Mouse (Mus musculus): ENCODE data around the gene Emb. TPM values are rescaled to one million over a fixed set of nuclear protein-coding genes. Genes with fewer than 3 reads are reported as not detected.

Gene Emb
- polyA plus RNA-seq, 1 experiment from 2014 or later = 78.3 TPM

- no peak overlapping the region for H3K9ac ChIP-seq (replicated peaks; ENCODE audit: low read depth)
- ATAC-seq = no peak
- no peak overlapping the region for H3K27ac ChIP-seq (ENCODE audit: low read length)
- H3K27me3 ChIP-seq (replicated peaks; ENCODE audit: insufficient read depth, low read length) = no peaks in the 10 kb centered on the region
- 64% methylated on average over 6 of the region's 6 CpGs for WGBS
- no peaks in the 10 kb centered on the region for H3K36me3 ChIP-seq (ENCODE audit: insufficient read depth, low read length)
- no peak overlapping the region for H3K4me2 ChIP-seq (replicated peaks; ENCODE audit: low read depth, low read length)
- H3K4me1 ChIP-seq (ENCODE audit: insufficient read depth, low read depth, low read length) = no peaks in the 10 kb centered on the region
- no peak overlapping the region for H3K4me3 ChIP-seq (ENCODE audit: low read depth, low read length)
- H3K9me3 ChIP-seq (ENCODE audit: low read length) = no peaks in the 10 kb centered on the region
- TF ChIP-seq EP300 (IDR thresholded peaks at IDR 0.05) = no peak
- TF ChIP-seq CTCF (IDR thresholded peaks at IDR 0.05) = no peak
- DNase-seq (ENCODE audit: low spot score) = no peak
Observed at GRCm38 (mm10) chr13:117230371-117231110, 22.2 kb downstream of the Emb start.

GRCm38 (mm10) chr13:117233808-117234207 lies 25.5 kb downstream of the Emb start:
- H3K36me3 ChIP-seq (ENCODE audit: insufficient read depth, low read length) = no peaks in the 10 kb centered on the region
- no peak overlapping the region for H3K9ac ChIP-seq (replicated peaks; ENCODE audit: low read depth)
- peak; percentile 83 for DNase-seq (ENCODE audit: low spot score)
- H3K4me1 ChIP-seq (ENCODE audit: insufficient read depth, low read depth, low read length) = no peaks in the 10 kb centered on the region
- TF ChIP-seq CTCF (IDR thresholded peaks at IDR 0.05) (no peak), EP300 (IDR thresholded peaks at IDR 0.05) (0 out of 2 replicates have a peak, but pooled peaks have one; percentile 21)
- no peaks in the 10 kb centered on the region for H3K27me3 ChIP-seq (replicated peaks; ENCODE audit: insufficient read depth, low read length)
- H3K9me3 ChIP-seq (ENCODE audit: low read length) = no peaks in the 10 kb centered on the region
- 0 out of 2 replicates have a peak overlapping the region, but pooled peaks have one; percentile 34 for H3K27ac ChIP-seq (ENCODE audit: low read length)
- no peak overlapping the region; the same call in 1 of the 2 replicates for H3K4me2 ChIP-seq (replicated peaks; ENCODE audit: low read depth, low read length)
- WGBS = 60% methylated on average over 8 of the region's 8 CpGs
- ATAC-seq = peak; percentile 74
- H3K4me3 ChIP-seq (ENCODE audit: low read depth, low read length) = no peak overlapping the region

GRCm38 (mm10) chr13:117234486-117234885 lies 26.1 kb downstream of the Emb start:
- no peak for DNase-seq (ENCODE audit: low spot score)
- Histone ChIP-seq H3K4me1 (ENCODE audit: insufficient read depth, low read depth, low read length) (no peaks in the 10 kb centered on the region), H3K27me3 (replicated peaks; ENCODE audit: insufficient read depth, low read length) (no peaks in the 10 kb centered on the region), H3K9ac (replicated peaks; ENCODE audit: low read depth) (no peak overlapping the region), H3K4me2 (replicated peaks; ENCODE audit: low read depth, low read length) (no peak overlapping the region), H3K9me3 (ENCODE audit: low read length) (no peaks in the 10 kb centered on the region), H3K27ac (ENCODE audit: low read length) (no peak overlapping the region), H3K36me3 (ENCODE audit: insufficient read depth, low read length) (no peaks in the 10 kb centered on the region), H3K4me3 (ENCODE audit: low read depth, low read length) (no peak overlapping the region)
- TF ChIP-seq CTCF (IDR thresholded peaks at IDR 0.05) (no peak), EP300 (IDR thresholded peaks at IDR 0.05) (no peak)
- ATAC-seq = no peak
- WGBS = 56% methylated on average over 7 of the region's 7 CpGs

GRCm38 (mm10) chr13:117235530-117236212 lies 27.3 kb downstream of the Emb start:
- Histone ChIP-seq H3K9me3 (ENCODE audit: low read length) (no peaks in the 10 kb centered on the region), H3K4me1 (ENCODE audit: insufficient read depth, low read depth, low read length) (no peaks in the 10 kb centered on the region), H3K4me3 (ENCODE audit: low read depth, low read length) (no peak overlapping the region), H3K4me2 (replicated peaks; ENCODE audit: low read depth, low read length) (no peak overlapping the region), H3K36me3 (ENCODE audit: insufficient read depth, low read length) (no peaks in the 10 kb centered on the region), H3K27ac (ENCODE audit: low read length) (no peak overlapping the region), H3K27me3 (replicated peaks; ENCODE audit: insufficient read depth, low read length) (no peaks in the 10 kb centered on the region), H3K9ac (replicated peaks; ENCODE audit: low read depth) (no peak overlapping the region)
- peak; percentile 88 for ATAC-seq
- peak; percentile 90 for DNase-seq (ENCODE audit: low spot score)
- no peak; the same call in 1 of the 2 replicates for TF ChIP-seq EP300 (IDR thresholded peaks at IDR 0.05)
- TF ChIP-seq CTCF (IDR thresholded peaks at IDR 0.05) = no peak
- WGBS = 31% methylated on average over 11 of the region's 11 CpGs

GRCm38 (mm10) chr13:117237111-117237510 lies 28.8 kb downstream of the Emb start:
- Histone ChIP-seq H3K4me1 (ENCODE audit: insufficient read depth, low read depth, low read length) (no peaks in the 10 kb centered on the region), H3K9ac (replicated peaks; ENCODE audit: low read depth) (no peak overlapping the region), H3K9me3 (ENCODE audit: low read length) (no peaks in the 10 kb centered on the region), H3K4me3 (ENCODE audit: low read depth, low read length) (no peak overlapping the region), H3K27me3 (replicated peaks; ENCODE audit: insufficient read depth, low read length) (no peaks in the 10 kb centered on the region), H3K27ac (ENCODE audit: low read length) (no peak overlapping the region), H3K4me2 (replicated peaks; ENCODE audit: low read depth, low read length) (no peak overlapping the region), H3K36me3 (ENCODE audit: insufficient read depth, low read length) (no peaks in the 10 kb centered on the region)
- DNase-seq (ENCODE audit: low spot score) (peak; percentile 45), ATAC-seq (no peak)
- no peak for TF ChIP-seq CTCF (IDR thresholded peaks at IDR 0.05)
- WGBS = 85% methylated on average over 4 of the region's 4 CpGs

GRCm38 (mm10) chr13:117242063-117242462 lies 33.7 kb downstream of the Emb start:
- WGBS = 59% methylated on average over 3 of the region's 3 CpGs

More at GRCm38 (mm10) chr13:117242063-117242462, 33.7 kb downstream of the Emb start:
- no peak for TF ChIP-seq CTCF (IDR thresholded peaks at IDR 0.05)
- TF ChIP-seq EP300 (IDR thresholded peaks at IDR 0.05) = no peak
- no peak overlapping the region for H3K4me2 ChIP-seq (replicated peaks; ENCODE audit: low read depth, low read length)
- H3K4me1 ChIP-seq (ENCODE audit: insufficient read depth, low read depth, low read length) = no peaks in the 10 kb centered on the region
- H3K36me3 ChIP-seq (ENCODE audit: insufficient read depth, low read length) = no peaks in the 10 kb centered on the region
- no peaks in the 10 kb centered on the region for H3K9me3 ChIP-seq (ENCODE audit: low read length)
- no peaks in the 10 kb centered on the region for H3K27me3 ChIP-seq (replicated peaks; ENCODE audit: insufficient read depth, low read length)
- DNase-seq (ENCODE audit: low spot score) = peak; percentile 75
- no peak overlapping the region for H3K27ac ChIP-seq (ENCODE audit: low read length)
- no peak overlapping the region for H3K9ac ChIP-seq (replicated peaks; ENCODE audit: low read depth)
- H3K4me3 ChIP-seq (ENCODE audit: low read depth, low read length) = no peak overlapping the region
- ATAC-seq = peak; percentile 19; the same call in 1 of the 2 replicates
